Mouse (Mus musculus) ovary, postnatal 10 days (tissue): ENCODE results near the gene Atp6v0c.

Experiments used
- DNase-seq: peaks from one replicate; pipeline ENCODE4 v3.0.0; 2022; ENCODE audit warnings: low spot score

The Atp6v0c gene

DNA sequence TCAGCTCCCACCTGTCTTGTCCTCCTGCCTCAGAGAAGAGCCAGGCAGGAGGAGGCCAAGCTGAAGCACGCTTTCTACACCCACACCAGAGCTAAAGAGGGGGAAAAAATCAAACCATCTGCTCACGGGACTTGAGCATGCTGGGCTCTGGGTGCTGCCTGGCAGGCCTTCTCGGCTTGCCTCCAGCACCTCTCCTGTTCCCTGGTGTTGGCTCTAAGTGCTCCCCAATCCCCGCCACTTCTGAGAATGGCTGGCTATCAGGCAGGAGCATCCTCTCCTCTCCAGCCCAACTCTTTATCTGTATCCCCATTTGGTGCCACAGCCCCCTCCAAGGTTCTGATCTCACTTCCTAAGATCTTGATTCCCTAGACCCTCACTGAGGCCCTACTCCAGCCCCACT, 29.8 kb upstream of the Atp6v0c start:
- DNase-seq, result no peak

DNA sequence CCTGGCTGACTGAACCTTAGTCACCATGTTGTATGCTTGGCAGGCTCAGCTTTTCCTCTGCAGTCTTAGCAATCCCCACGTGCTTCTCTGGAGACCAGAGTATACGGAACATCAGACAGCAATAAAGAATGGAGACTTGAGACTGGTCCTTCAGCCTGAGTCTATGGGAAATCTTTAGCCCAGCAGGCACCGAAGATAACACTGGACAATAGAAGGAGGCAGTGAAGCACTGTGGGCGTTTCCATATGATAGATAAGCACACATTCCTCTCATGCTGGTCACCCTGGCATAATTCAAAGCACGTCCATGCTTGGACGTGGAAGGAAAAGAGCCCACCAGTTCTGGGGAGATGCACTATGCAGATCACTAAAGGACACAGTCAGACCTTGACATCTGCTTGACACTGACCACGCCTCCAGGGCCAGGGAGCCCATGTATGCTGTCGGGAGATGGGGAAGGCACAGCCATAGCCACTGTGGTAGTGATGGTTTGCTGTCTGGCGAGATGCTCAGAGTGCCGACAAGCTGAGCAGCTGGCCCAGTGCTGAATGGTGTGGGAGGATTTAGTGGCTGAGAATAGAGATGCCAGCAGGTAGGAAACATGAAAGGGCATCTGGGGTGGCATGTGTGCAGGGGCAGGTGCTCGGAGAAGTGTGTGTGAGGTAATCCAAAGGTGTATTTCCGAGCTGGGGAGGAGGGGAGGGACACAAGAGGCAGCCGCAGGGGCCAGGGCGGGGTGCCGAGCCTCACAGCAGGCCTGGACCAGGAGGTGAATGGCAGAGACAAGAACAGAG, 27.7 kb upstream of the Atp6v0c start:
- no peak for DNase-seq

DNA sequence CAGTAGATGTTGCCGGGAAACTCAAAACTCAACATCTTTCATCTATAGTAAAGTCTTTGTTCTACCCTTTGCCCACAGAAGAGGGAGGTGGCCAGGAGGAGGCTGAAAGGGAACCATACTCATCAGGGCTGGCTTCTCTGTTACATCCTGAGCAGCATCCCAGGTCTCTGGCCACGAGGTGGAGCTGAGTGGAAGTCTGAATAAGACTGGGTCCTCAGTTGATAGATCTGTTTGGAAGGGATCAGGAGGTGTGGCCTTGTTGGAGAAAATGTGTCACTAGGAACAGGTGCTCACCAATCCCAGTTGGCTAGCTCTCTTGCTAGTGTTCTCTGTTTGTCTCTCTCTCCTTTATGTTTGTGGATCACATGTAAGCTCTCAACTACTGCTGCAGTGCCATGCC, 25.8 kb upstream of the Atp6v0c start:
- DNase-seq, result no peak

DNA sequence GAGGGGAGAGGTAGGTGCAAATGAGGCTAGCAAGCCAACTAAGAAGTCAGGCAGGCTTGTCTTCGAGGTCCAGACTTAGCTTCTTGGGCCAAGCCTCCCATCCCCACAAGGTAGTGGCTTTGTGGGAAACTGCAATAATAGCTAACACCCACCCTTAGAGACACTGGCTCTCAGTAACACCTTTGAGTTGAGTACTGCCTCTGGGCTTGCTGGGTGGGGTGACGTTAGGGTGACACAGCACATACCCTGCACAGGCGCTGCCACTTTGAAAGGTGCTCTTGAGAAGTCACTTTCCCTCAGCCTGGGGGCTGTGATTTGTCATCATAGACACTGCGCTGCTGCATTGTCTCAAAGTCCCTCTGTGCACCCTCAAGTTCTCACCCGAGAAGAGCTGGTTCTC, 24.3 kb upstream of the Atp6v0c start:
- DNase-seq, result no peak

DNA sequence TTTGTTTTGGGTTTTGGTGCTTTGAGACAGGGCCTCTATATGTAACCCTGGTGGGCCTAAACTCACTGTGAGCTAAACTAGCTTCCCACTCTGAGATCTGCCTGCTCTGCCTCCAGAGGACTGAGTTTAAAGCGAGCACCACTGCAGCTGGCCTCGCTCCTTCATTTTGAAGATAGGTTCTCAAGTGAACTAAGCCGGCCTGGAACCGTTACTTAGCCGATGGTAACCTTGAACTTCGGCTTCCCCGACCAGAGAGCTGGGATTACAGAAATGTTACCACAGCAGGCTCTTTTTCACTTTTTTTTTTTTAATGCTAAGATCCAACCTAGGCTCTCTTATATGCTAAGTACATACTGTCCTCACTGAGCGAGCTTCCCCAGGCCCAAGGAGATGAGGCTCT, 23.8 kb upstream of the Atp6v0c start:
- DNase-seq, result no peak

DNA sequence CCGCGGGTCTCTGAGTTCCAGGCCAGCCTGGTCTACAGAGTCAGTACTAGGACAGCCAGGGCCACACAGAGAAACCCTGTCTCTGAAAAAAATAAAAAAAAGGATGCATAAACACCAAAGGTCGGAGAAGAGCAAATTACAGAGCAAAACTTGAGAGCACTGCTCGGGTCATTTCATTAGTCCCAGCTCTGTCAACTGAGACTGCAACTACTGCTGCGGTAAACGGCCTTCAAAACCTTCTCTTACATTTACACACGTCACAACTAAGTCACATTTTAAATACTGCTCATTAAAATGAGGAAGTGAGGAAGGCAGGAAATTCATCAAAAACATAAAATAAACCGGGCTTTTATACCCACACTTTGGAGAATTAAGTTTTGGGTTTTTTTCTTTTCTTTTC, 23.3 kb upstream of the Atp6v0c start:
- no peak for DNase-seq

- no peak for DNase-seq
These were observed 22.0 kb upstream of the Atp6v0c start for GRCm38 (mm10) chr17:24191481-24191880.

GRCm38 (mm10) chr17:24190934-24191333, 21.4 kb upstream of the Atp6v0c start:
- no peak for DNase-seq

GRCm38 (mm10) chr17:24174259-24174658, 4.8 kb upstream of the Atp6v0c start:
- no peak for DNase-seq

GRCm38 (mm10) chr17:24173423-24173822, 3.9 kb upstream of the Atp6v0c start:
- DNase-seq, result no peak

GRCm38 (mm10) chr17:24171738-24172137, 2.2 kb upstream of the Atp6v0c start:
- no peak for DNase-seq

DNA sequence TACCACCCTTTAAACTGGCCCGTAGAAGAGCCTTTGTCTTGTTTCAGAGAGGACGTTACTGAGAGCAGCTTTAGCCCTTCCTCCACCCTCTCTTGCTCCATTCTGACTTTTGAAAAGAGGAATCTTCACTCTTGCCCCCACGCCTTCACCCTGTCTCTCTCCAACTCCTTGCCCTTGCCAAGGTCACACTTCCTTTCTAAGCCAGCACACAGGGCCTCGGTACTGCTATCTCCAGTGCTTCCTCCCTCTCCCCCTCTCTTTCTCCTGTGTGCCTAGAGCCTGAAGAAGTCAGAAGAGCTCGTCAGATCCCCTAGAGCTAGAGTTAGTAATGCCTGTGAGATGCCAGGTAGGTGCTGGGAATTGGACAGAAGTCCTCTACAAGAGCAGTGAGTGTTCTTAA, 1.2 kb upstream of the Atp6v0c start:
- DNase-seq, result no peak

GRCm38 (mm10) chr17:24170125-24170524, 623 bp upstream of the Atp6v0c start:
- no peak for DNase-seq

DNA sequence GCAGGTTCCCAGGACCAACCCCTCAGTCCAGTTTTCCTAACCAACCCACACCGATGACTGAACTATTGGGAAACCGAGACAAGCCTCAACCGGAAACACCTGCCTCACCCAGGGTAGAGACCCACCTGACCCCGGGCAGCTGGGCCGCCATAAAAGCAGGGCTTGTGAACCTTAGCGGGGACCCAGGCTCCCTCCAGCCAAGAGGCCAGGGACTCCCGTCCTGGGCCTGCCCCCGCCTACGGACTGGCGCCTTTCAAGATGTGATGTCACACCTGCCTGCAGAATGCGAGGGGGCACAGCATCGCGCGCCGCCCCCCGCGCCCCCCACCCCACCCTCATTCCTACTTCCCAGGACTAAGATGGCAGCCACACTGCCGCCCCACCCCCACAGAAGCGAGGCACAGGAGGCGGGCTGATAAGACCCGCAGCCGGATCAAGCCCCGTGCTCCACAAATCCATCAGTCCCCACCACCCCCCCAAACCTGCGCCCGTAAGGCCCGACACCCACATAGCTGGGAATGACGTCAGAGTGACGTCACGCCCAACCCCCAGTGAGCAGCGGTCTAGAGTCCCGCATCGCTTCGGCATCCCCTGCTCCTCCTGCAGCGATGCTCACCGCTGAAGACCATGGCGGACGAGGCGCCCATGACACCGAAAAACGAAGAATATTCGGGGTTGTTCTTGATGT, 768 bp downstream of the Atp6v0c start:
- DNase-seq, result no peak

- no peak for DNase-seq
These were observed 1.5 kb downstream of the Atp6v0c start for GRCm38 (mm10) chr17:24167891-24168505.

GRCm38 (mm10) chr17:24167120-24167519, 2.4 kb downstream of the Atp6v0c start:
- no peak for DNase-seq

GRCm38 (mm10) chr17:24164566-24165259, 4.8 kb downstream of the Atp6v0c start:
- no peak for DNase-seq

- peak; percentile 98 for DNase-seq
These were observed 6.1 kb downstream of the Atp6v0c start, which contains the start of gene Amdhd2 for GRCm38 (mm10) chr17:24163176-24163962. TSS of gene Amdhd2 (minus strand) at chr17:24163766.

DNA sequence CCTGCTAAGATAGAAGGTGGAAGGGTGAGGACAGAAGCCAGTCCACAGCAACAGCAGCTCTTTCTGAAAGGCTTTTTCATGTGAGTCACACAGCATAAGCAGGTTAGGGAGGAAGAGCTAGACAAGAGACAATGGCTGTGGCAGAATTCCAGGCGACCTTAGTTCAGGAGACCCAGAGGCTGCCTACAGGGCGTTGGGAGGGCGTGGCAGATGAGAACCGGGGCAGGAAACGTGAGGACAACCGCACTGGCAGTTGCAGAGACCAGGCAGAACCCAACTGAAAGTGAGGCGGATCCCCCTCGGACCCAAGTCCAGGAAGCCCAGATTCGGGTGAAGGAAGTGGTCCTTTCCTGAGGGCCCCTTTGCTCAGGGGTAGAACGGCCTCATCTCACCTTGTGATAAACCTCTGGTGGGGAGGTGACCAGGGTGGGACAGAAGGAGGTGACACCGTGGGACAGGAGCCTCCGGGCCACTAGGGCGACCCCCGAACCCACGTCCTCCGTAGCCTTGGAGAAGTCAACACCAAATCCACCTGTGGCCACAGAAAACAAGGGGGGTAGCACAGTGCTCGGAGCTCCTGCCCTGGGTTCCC, 6.8 kb downstream of the Atp6v0c start:
- DNase-seq, result no peak

DNA sequence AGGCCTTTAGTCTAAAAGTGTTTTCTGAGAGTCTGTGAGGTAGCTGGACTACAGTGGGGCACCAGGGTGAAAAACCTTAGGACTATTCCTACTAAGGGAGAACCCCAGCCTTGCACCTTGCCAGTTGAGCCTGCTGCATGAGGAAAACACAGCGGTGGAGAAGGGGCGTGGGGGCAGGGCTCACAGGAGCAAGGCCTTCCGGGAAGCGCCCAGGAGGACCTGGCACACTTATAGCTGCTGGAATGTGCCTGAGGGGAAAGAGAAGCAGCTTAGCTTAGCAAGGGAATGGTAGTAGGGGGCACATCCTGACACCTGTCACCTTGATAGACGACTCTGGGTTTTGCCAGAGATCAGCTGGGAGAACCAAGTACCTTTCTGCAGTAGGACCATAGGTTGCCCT, 8.0 kb downstream of the Atp6v0c start:
- DNase-seq, result no peak

GRCm38 (mm10) chr17:24157526-24157925, 12.0 kb downstream of the Atp6v0c start:
- no peak for DNase-seq
